Mouse (Mus musculus) splenic B cell, adult 2 months (primary cell): ENCODE data around the gene March1.

Source experiments
- DNase-seq: peaks from one replicate; pipeline ENCODE4 v3.0.0-alpha.2; 2011; ENCODE audit warnings: low read depth, low spot score
- H3K27me3 ChIP-seq: 2 replicates; pipeline ENCODE4 v1.6.1; 2012; ENCODE audit warnings: mild to moderate bottlenecking, low read length, moderate library complexity, mixed read lengths; ENCODE audit not compliant: control insufficient read depth, poor library complexity, insufficient read depth, severe bottlenecking
- H3K36me3 ChIP-seq: 2 replicates; pipeline ENCODE4 v1.6.1; 2012; ENCODE audit warnings: mild to moderate bottlenecking, low read length, moderate library complexity, mixed read lengths; ENCODE audit not compliant: control insufficient read depth, poor library complexity, insufficient read depth, severe bottlenecking

The March1 gene

GRCm38 (mm10) chr8:66270116-66270515, 652.4 kb downstream of the March1 start:
- no peak for DNase-seq
- Histone ChIP-seq H3K36me3 (no peaks in the 10 kb centered on the region), H3K27me3 (no peaks in the 10 kb centered on the region)

GRCm38 (mm10) chr8:66317824-66318223, 700.1 kb downstream of the March1 start:
- H3K36me3 ChIP-seq, result no peaks in the 10 kb centered on the region
- no peak for DNase-seq
- H3K27me3 ChIP-seq, result no peaks in the 10 kb centered on the region

DNA sequence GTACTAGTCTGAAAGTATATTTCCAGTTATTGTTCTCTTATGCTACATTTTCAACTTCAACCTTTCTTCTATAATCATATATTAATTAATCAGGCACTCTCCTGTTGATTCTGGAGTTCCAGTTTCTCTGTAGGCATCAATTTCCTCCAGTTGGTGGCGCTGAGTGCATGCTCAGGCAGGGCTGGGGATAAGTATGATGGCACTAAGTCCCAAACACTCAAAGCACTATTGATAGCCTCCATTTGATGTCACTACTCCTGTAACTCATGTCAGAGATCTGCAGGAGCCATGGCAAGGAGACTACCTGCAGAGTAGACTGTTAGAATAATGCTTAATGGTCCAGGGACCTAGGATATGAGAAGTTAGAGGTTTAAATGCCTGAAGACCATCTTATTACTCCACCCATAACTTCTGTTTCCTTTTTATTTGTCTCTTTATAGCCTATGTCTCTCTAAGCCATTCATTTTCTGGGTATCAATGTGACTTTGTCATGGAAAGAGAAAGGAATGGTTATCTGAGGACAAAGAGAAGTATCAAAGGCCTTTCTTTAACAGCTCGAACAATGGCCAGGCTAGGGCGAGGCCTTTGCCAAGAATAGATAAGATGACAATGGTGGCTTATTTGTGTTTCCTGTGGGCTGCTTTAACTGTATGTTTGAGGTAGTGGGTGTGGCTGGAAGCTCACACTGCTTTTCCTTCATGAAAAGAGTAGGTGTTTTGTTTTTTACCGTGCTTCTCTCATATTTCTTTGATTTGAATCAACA, 705.5 kb downstream of the March1 start:
- H3K36me3 ChIP-seq, result no peaks in the 10 kb centered on the region
- H3K27me3 ChIP-seq, result no peaks in the 10 kb centered on the region
- DNase-seq, result peak; percentile 88

GRCm38 (mm10) chr8:66326396-66326795, 708.7 kb downstream of the March1 start:
- no peak for DNase-seq
- Histone ChIP-seq H3K36me3 (no peaks in the 10 kb centered on the region), H3K27me3 (no peaks in the 10 kb centered on the region)

GRCm38 (mm10) chr8:66332206-66332605, 714.5 kb downstream of the March1 start:
- Histone ChIP-seq H3K27me3 (no peaks in the 10 kb centered on the region), H3K36me3 (no peaks in the 10 kb centered on the region)
- DNase-seq, result peak; percentile 66

DNA sequence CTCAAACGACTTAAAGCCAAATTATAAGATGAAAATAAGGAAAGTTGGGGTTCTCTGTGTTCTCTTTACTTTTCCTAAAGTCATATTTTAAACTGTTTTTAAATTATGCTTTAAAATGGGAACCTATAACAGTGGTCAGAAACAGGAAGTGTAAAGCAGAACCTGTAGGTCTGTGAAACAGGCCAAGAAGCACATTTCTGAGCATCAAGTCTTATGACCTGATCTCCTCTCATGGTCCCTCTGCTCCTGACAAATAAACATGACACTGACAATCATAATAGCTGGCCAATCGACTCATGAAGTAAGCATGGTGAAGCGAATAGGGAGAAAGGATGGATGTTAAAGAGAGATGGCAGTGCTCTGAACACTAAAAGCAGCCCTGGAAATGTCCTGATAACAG, 716.6 kb downstream of the March1 start:
- Histone ChIP-seq H3K36me3 (no peaks in the 10 kb centered on the region), H3K27me3 (no peaks in the 10 kb centered on the region)
- peak; percentile 69 for DNase-seq

DNA sequence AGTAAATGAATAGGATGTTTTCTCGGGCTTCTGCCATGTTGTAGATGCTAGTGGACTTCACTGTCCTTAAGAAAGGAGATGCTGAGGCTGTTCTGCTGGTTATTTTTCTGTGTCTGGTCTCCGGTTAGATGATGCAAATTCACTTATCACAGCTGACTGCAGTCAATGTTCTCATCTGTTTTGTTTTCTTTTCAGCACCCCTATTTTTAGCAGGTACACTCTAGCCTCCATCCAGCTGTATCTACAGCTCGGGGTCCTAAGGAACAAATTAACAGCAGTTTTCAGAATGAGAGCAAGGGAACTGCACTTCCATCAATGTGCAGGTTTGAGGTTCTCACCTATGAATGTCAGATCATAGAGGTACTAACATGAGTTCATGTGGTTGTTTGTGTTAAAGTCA, 721.9 kb downstream of the March1 start:
- H3K36me3 ChIP-seq, result no peaks in the 10 kb centered on the region
- no peaks in the 10 kb centered on the region for H3K27me3 ChIP-seq
- DNase-seq, result peak; percentile 50

DNA sequence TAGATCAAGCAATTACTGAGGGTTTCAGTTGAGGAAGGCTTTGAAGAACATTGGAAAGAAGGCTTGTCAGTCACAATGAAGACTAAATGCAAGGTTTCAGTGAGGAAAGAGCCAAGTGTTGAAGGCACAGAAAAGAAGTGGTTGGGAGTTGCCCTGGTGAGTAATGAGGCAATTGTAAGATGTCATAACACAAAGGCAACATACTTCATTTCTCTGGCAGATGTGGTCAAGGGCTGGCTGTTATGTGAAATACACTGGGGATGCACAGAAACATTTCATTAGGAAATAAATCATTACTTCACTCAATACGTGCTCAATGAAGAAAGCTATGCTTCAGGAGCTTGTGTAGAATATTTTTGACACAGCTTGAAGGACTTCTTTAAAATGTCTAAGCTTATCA, 725.2 kb downstream of the March1 start:
- Histone ChIP-seq H3K36me3 (no peaks in the 10 kb centered on the region), H3K27me3 (no peaks in the 10 kb centered on the region)
- no peak for DNase-seq

- Histone ChIP-seq H3K27me3 (no peaks in the 10 kb centered on the region), H3K36me3 (no peaks in the 10 kb centered on the region)
- DNase-seq, result no peak
Observed at GRCm38 (mm10) chr8:66362882-66363801, 745.4 kb downstream of the March1 start.

GRCm38 (mm10) chr8:66383694-66384373, 766.1 kb downstream of the March1 start:
- Histone ChIP-seq H3K27me3 (no peaks in the 10 kb centered on the region), H3K36me3 (no peaks in the 10 kb centered on the region)
- no peak for DNase-seq

- H3K27me3 ChIP-seq, result no peaks in the 10 kb centered on the region
- peak; percentile 75 for DNase-seq
- no peaks in the 10 kb centered on the region for H3K36me3 ChIP-seq
Observed at GRCm38 (mm10) chr8:66386008-66386407, 768.3 kb downstream of the March1 start.

- Histone ChIP-seq H3K27me3 (no peaks in the 10 kb centered on the region), H3K36me3 (peaks cover 2% of the 10 kb centered on the region; the same call in 1 of the 2 replicates)
- peak; percentile 50 for DNase-seq
Observed at GRCm38 (mm10) chr8:66388693-66389092, 771.0 kb downstream of the March1 start.

- H3K27me3 ChIP-seq, result no peaks in the 10 kb centered on the region
- H3K36me3 ChIP-seq, result peaks cover 6% of the 10 kb centered on the region; the same call in 1 of the 2 replicates
- peak; percentile 32 for DNase-seq
Observed at GRCm38 (mm10) chr8:66391554-66391953, 773.9 kb downstream of the March1 start.

- peak; percentile 60 for DNase-seq
- H3K36me3 ChIP-seq, result peaks cover 6% of the 10 kb centered on the region; the same call in 1 of the 2 replicates
- H3K27me3 ChIP-seq, result no peaks in the 10 kb centered on the region
Observed at GRCm38 (mm10) chr8:66392900-66393299, 775.2 kb downstream of the March1 start.
